Mouse (Mus musculus): ENCODE measurements around the gene Marf1. TPM values are rescaled to one million over a fixed set of nuclear protein-coding genes. Genes with fewer than 3 reads are reported as not detected.
A peak's percentile ranks its signal among the peaks of the same experiment; 100 is the strongest.
"Not testable (repeated sequence)": the region's sequence is repeated elsewhere in the genome, so short reads cannot be mapped to it uniquely, and the experiment has no call there.

The Marf1 gene
- polyA plus RNA-seq, 1 experiment from 2014 or later = 6.3 TPM

- TF ChIP-seq EP300 (optimal IDR thresholded peaks at IDR 0.05) (no peak), CTCF (IDR thresholded peaks at IDR 0.05; ENCODE audit: low read depth) (no peak)
- no peak overlapping the region for H3K4me2 ChIP-seq (replicated peaks; ENCODE audit: low read depth)
- no peaks in the 10 kb centered on the region for H3K4me1 ChIP-seq (replicated peaks; ENCODE audit: control insufficient read depth, insufficient read depth)
- DNase-seq (ENCODE audit: low spot score) (no peak), ATAC-seq (ENCODE audit: low FRiP score, low TSS enrichment) (no peak)
- H3K27me3 ChIP-seq (ENCODE audit: control insufficient read depth, insufficient read depth, low read length) = no peaks in the 10 kb centered on the region
- no peaks in the 10 kb centered on the region for H3K36me3 ChIP-seq (ENCODE audit: control insufficient read depth, insufficient read depth, low read length)
- 68% methylated on average over 3 of the region's 3 CpGs for WGBS
- H3K9me3 ChIP-seq (ENCODE audit: control insufficient read depth, low read length) = no peaks in the 10 kb centered on the region
- H3K4me3 ChIP-seq (ENCODE audit: low read depth, low read length) = no peak overlapping the region
- no peak overlapping the region for H3K9ac ChIP-seq (ENCODE audit: low read length)
- H3K27ac ChIP-seq (replicated peaks) = no peak overlapping the region
Observed at GRCm38 (mm10) chr16:14088249-14088648, 74.9 kb downstream of the Marf1 start.

GRCm38 (mm10) chr16:14082925-14083324 lies 80.2 kb downstream of the Marf1 start:
- no peaks in the 10 kb centered on the region for H3K4me1 ChIP-seq (replicated peaks; ENCODE audit: control insufficient read depth, insufficient read depth)
- no peaks in the 10 kb centered on the region for H3K27me3 ChIP-seq (ENCODE audit: control insufficient read depth, insufficient read depth, low read length)
- no peak for ATAC-seq (ENCODE audit: low FRiP score, low TSS enrichment)
- no peaks in the 10 kb centered on the region for H3K36me3 ChIP-seq (ENCODE audit: control insufficient read depth, insufficient read depth, low read length)
- no peak for TF ChIP-seq CTCF (IDR thresholded peaks at IDR 0.05; ENCODE audit: low read depth)
- no peak for TF ChIP-seq EP300 (optimal IDR thresholded peaks at IDR 0.05)
- H3K9me3 ChIP-seq (ENCODE audit: control insufficient read depth, low read length) = no peaks in the 10 kb centered on the region
- H3K9ac ChIP-seq (ENCODE audit: low read length) = no peak overlapping the region
- no peak overlapping the region for H3K4me3 ChIP-seq (ENCODE audit: low read depth, low read length)
- no peak overlapping the region for H3K27ac ChIP-seq (replicated peaks)
- no peak overlapping the region for H3K4me2 ChIP-seq (replicated peaks; ENCODE audit: low read depth)
- 80% methylated on average over 2 of the region's 2 CpGs for WGBS
- DNase-seq (ENCODE audit: low spot score) = no peak

DNA sequence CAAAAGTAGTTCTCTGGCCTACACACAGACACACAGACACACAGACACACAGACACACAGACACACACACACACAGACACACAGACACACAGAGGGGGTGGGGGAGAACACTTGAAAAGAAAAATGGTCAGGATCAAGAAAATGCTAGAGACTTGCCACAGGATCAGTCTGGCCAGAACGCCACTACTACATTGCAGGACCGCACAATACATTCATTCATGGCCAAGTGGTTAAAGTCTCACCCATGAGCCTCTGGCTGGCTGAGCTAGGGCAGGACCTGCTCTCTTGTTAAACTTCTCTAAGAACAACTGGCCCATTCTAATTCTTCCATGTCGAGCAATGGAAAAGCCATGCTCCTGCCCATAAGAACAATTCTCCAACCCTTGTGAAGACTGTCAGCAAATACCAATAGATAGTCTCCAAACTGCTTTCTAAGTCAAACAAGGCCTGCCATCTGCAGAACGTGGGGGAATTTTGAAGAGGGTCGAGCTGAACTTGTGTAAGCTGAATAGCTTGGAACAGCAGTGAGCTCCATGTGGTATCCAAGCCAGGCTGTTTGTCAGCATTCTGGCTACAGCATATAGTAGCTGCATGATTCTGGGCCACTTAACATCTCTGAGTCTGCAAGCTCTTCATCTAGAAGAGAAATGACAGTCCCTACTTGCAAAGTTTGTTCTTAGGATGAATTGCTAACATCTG lies 92.5 kb downstream of the Marf1 start:
- H3K36me3 ChIP-seq (ENCODE audit: control insufficient read depth, insufficient read depth, low read length) = no peaks in the 10 kb centered on the region
- ATAC-seq (ENCODE audit: low FRiP score, low TSS enrichment) = no peak
- no peaks in the 10 kb centered on the region for H3K4me1 ChIP-seq (replicated peaks; ENCODE audit: control insufficient read depth, insufficient read depth)
- H3K9ac ChIP-seq (ENCODE audit: low read length) = no peak overlapping the region
- H3K27me3 ChIP-seq (ENCODE audit: control insufficient read depth, insufficient read depth, low read length) = no peaks in the 10 kb centered on the region
- no peak overlapping the region for H3K4me2 ChIP-seq (replicated peaks; ENCODE audit: low read depth)
- 72% methylated on average over 5 of the region's 5 CpGs for WGBS
- no peak overlapping the region for H3K27ac ChIP-seq (replicated peaks)
- DNase-seq (ENCODE audit: low spot score) = no peak
- H3K9me3 ChIP-seq (ENCODE audit: control insufficient read depth, low read length) = no peaks in the 10 kb centered on the region
- H3K4me3 ChIP-seq (ENCODE audit: low read depth, low read length) = no peak overlapping the region
- no peak for TF ChIP-seq CTCF (IDR thresholded peaks at IDR 0.05; ENCODE audit: low read depth)
- no peak for TF ChIP-seq EP300 (optimal IDR thresholded peaks at IDR 0.05)

DNA sequence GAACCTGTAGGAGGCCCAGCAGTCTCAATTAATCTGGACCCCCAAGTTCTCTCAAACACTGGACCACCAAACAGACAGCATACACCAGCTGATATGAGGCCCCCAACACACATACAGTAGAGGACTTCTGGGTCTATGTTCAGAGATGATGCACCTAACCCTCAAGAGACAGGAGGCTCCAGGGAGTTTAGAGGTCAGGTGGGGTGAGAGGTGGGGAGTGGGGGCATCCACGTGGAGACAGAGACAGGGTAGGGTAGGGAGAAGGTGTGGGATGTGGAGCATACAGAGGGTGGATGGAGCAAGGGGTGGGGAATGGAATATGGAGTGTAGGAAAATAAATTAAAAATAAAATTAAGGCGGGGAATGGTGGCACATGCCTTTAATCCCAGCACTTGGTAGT lies 94.5 kb downstream of the Marf1 start:
- not testable (repeated sequence) for DNase-seq (ENCODE audit: low spot score); H3K27me3 ChIP-seq (ENCODE audit: control insufficient read depth, insufficient read depth, low read length); H3K9me3 ChIP-seq (ENCODE audit: control insufficient read depth, low read length); H3K4me2 ChIP-seq (replicated peaks; ENCODE audit: low read depth); H3K27ac ChIP-seq (replicated peaks); H3K36me3 ChIP-seq (ENCODE audit: control insufficient read depth, insufficient read depth, low read length); H3K4me1 ChIP-seq (replicated peaks; ENCODE audit: control insufficient read depth, insufficient read depth); ATAC-seq (ENCODE audit: low FRiP score, low TSS enrichment); H3K4me3 ChIP-seq (ENCODE audit: low read depth, low read length); H3K9ac ChIP-seq (ENCODE audit: low read length)
- WGBS = 76% methylated on average over 2 of the region's 2 CpGs

DNA sequence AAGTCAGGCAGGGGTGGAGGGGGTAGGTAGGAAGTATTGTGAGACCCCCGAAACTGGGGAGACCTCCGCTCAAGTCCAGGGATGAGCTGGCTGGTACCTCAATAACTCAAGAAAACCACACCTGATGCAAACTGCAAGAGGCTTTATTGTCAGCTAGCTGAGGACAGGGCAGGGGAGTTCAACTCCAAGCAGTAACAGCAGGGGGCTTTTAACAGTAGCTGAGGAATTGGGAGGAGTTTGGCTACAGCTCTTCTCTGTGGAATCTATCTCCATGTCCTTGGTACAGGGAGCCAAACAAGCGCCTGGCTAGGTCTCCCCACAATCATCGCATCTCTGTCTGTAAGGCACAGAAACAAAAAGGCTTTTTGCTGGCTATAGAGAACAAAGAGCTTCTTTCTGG lies 96.6 kb downstream of the Marf1 start:
- DNase-seq (ENCODE audit: low spot score); H3K9ac ChIP-seq (ENCODE audit: low read length); H3K4me3 ChIP-seq (ENCODE audit: low read depth, low read length); H3K27me3 ChIP-seq (ENCODE audit: control insufficient read depth, insufficient read depth, low read length); H3K4me1 ChIP-seq (replicated peaks; ENCODE audit: control insufficient read depth, insufficient read depth); H3K9me3 ChIP-seq (ENCODE audit: control insufficient read depth, low read length); H3K27ac ChIP-seq (replicated peaks); H3K36me3 ChIP-seq (ENCODE audit: control insufficient read depth, insufficient read depth, low read length); ATAC-seq (ENCODE audit: low FRiP score, low TSS enrichment); H3K4me2 ChIP-seq (replicated peaks; ENCODE audit: low read depth): not testable (repeated sequence)
- 86% methylated on average over 4 of the region's 4 CpGs for WGBS

- Histone ChIP-seq H3K4me1 (replicated peaks; ENCODE audit: control insufficient read depth, insufficient read depth) (no peaks in the 10 kb centered on the region), H3K4me2 (replicated peaks; ENCODE audit: low read depth) (no peak overlapping the region), H3K4me3 (ENCODE audit: low read depth, low read length) (no peak overlapping the region), H3K27ac (replicated peaks) (no peak overlapping the region), H3K9ac (ENCODE audit: low read length) (no peak overlapping the region), H3K36me3 (ENCODE audit: control insufficient read depth, insufficient read depth, low read length) (no peaks in the 10 kb centered on the region), H3K9me3 (ENCODE audit: control insufficient read depth, low read length) (no peaks in the 10 kb centered on the region), H3K27me3 (ENCODE audit: control insufficient read depth, insufficient read depth, low read length) (no peaks in the 10 kb centered on the region)
- ATAC-seq (ENCODE audit: low FRiP score, low TSS enrichment) (no peak), DNase-seq (ENCODE audit: low spot score) (no peak)
- TF ChIP-seq CTCF (IDR thresholded peaks at IDR 0.05; ENCODE audit: low read depth) (no peak), EP300 (optimal IDR thresholded peaks at IDR 0.05) (no peak)
- WGBS = 69% methylated on average over 5 of the region's 5 CpGs
Observed at GRCm38 (mm10) chr16:14059869-14060268, 103.3 kb downstream of the Marf1 start.

MicroRNAs within 50 kb of the gene (microRNA counts, 519-probe panel; counts per million panel counts)
- 4,302 counts per million, percentile 38 among the panel's probes with 10 or more counts for microRNA mmu-miR-484

Small RNA genes within 50 kb of the gene (microRNA-seq; reads per million reads assigned to microRNA genes)
- gene Gm27671 (not detected), gene Mir484 (2,206 reads per million, percentile 81 among the genes with 10 or more reads in this experiment)

Other genes starting within 250 kb of the Marf1 start
- 0.70 and 1.3 TPM in 2 replicates for gene 2900011O08Rik, start 176.7 kb downstream of the Marf1 start, polyA plus RNA-seq (2015; fragmentation: Nextera tagmentation; extraction: Ambion mirVana)
- gene Ifitm7, start 176.5 kb downstream of the Marf1 start, polyA plus RNA-seq (2015; fragmentation: Nextera tagmentation; extraction: Ambion mirVana) = not detected in 2 replicates
- 26.5 and 30.1 TPM in 2 replicates for gene Nde1, start 76 bp downstream of the Marf1 start, polyA plus RNA-seq (2015; fragmentation: Nextera tagmentation; extraction: Ambion mirVana)
- gene Myh11, start 128.0 kb upstream of the Marf1 start, polyA plus RNA-seq (2015; fragmentation: Nextera tagmentation; extraction: Ambion mirVana) = 202 and 245 TPM in 2 replicates
- gene Fopnl, start 154.1 kb upstream of the Marf1 start, polyA plus RNA-seq (2015; fragmentation: Nextera tagmentation; extraction: Ambion mirVana) = 105 and 114 TPM in 2 replicates
- gene Abcc1, start 198.2 kb upstream of the Marf1 start, polyA plus RNA-seq (2015; fragmentation: Nextera tagmentation; extraction: Ambion mirVana) = 7.0 and 7.1 TPM in 2 replicates